Mouse (Mus musculus): Measurements from ENCODE around the gene Ggt6.
"Not testable (repeated sequence)": the region's sequence is repeated elsewhere in the genome, so short reads cannot be mapped to it uniquely, and the experiment has no call there.

Gene Ggt6

DNA sequence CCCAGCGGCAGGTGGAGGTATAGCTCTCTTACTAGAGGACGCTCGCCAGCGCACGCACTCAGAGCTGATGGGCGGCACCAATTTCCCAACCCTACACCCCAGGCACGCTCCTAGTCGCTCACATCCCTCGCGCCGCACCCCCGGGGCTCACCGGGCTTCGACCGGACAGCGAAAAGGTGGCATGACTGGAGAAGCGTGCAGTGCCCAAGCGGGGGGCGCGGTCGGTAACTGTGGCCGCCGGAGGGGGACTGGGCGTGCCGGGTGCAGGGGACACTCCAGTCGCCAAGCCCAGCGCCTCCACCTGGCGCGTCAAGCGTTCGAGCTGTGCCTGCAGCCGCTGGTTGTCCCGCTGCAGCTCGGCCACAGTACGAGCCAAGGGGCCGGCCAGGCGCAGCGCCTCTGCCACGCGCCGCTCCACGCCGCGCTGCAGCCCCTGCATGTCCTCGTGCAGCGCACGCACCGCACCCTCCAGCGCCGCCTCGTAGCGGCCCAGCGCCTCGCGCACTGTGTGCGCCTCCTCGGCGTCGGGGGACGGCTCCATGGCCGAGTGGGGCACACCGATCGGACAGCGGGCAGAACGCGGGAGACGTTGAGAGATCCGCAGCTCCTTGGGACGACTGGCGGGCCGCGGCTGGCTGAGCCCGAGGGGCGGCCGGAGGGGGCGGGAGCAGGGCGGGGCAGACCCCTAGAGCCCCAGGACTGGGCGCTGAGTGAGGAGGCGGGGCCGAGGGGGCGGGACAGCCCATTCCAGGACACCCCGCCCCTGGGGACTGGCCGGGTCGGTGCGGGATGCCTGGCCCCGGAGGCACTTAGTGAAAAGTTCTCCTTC lies 24.0 kb upstream of the Ggt6 start, which contains the start of gene Smtnl2:
Gene Smtnl2 (minus strand): TSS at position 621 of the 829 bp plus-strand sequence.
- peak; percentile 93 for DNase-seq (ENCODE audit: low spot score)

DNA sequence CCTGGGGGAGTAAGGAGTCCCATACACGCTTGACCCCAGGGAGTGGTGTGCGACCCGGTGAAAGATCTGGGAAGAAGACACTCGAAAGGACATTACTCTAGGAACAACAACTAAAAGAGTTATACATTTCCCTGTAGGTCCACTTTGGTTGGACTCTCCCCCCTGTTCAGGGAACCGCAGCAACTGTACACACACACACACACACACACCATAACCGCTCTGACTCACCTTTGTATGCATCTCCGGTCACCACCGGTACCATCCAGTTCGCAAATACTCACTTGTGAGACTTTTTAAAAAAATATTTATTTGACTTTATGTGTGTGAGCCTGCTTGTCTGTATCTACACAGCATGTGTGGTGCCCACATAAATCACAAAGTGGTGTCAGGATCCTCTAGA lies 23.4 kb upstream of the Ggt6 start:
- no peak for DNase-seq (ENCODE audit: low spot score)

DNA sequence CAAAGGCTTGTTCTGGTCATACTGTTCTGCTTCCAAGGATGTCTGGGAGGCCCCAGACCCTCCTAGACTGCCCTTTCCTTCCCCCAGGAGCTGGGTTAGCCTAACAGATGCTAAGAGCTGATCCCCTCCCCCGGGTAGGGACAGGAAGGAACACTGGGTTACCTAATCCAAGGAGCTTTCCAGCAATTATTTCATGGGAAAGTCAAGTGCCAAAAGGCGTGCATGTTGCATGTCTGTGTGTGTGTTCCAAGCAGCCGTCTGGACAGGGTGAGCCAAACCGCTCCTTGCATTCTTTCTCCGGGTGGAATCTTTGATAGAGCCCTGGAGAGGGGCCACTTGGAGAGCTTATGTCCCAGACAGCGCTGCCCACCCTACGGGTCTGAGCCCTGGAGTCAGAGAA lies 22.3 kb upstream of the Ggt6 start:
- peak; percentile 50 for DNase-seq (ENCODE audit: low spot score)

DNA sequence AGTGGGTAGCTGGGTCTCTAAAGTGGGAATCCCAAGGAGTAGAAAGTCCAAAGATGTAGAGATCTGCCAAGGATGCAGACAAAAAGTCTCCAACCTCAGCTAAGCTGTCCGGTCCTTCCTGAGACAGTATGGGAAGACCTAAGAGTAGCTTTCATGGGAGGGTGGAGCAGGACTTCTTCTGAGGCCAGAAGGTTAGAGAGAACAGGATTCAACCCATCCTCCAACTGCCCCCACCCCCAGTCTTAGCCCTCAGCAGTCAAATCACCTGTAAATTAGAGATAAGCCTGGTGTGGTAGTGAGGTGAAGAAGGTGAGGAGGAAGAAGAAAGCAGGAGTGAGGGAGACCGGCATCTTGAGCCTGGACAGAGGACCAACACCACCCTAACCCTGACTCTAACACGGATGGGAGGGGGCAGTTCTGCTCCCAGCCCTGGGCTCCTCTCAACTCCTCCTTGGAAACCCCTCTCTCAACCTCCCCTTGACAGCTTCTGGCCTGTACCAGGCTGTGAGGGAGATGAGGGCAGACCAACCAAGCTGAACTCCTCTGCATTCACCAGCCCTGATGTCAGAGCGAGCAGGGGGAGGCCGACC lies 21.6 kb upstream of the Ggt6 start:
- DNase-seq (ENCODE audit: low spot score), result no peak

DNA sequence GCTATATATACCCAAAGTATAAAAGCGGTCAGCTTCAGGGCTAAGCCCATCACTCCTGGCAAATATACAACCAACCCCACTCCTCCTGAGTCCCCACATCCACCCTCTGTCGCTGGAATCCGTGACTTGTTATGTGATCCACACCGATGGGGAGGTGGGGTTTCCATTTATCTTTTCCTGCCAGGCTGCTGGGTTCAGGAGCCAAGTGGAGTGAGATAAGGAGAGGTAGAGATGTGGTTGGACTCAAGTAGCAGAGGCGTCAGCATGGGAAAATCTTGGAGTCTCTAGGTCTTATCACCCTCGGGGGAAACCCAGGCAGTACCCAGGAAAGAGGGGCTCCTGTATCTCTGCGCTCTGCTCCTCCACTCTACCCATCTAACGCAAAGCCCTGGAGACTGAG lies 20.2 kb upstream of the Ggt6 start:
- DNase-seq (ENCODE audit: low spot score), result no peak

DNA sequence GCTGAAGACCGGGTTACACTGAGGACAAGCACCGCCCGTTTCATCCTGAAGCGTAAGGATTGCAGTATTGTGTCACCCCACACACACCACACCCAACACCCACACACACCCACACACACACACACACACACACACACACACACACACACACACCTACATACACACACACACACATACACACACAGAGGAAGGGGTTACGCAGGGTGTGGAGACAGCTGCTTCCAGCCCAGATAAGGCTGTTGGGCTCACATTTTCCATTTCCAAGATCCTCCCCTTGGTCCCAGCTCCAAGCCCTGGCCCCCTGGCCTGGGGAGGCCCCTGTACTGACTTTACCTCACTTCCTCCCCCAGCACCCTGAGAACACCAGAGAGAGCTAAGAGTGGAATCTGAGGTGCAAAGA lies 18.7 kb upstream of the Ggt6 start:
- DNase-seq (ENCODE audit: low spot score), result no peak

DNA sequence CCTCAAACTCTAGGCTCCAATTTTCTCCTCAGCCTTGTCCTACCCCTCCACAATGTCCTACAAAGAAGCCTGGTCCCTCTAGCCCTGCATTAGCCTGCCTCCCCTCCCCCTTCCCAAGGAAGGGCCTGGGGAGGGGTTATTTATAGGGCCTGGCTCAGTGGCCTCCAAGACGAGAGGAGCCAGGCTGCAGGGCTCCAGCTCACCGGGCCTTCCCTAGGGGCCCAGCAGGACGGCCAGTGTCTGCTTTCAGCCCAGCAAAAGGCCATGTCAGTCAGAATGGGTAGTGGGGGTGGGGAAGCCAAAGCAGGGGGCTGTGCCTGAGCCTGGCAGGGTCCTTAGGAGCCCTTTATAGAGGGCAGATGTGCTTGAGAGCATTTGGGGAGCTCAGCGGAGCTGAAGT lies 17.9 kb upstream of the Ggt6 start:
- no peak for DNase-seq (ENCODE audit: low spot score)

DNA sequence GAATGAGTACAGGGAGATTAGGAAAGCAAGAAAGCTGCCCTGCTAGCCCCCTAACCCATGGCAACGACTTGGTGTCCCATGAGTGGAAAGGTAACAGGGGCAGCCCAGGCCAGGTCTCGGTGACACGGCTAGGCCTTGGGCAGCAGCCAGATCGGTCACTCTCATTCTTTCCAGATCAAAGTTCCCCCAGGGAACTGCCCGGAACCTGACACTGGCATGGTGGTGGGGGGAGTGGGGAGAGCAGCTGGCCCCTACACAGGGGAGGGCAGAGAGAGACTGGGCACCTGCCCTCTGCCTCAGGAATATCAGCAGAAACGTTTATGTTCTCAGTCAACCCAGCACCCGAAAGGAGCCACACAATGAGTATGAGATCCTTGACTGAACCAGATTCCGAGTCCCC lies 17.1 kb upstream of the Ggt6 start:
- DNase-seq (ENCODE audit: low spot score), result no peak

DNA sequence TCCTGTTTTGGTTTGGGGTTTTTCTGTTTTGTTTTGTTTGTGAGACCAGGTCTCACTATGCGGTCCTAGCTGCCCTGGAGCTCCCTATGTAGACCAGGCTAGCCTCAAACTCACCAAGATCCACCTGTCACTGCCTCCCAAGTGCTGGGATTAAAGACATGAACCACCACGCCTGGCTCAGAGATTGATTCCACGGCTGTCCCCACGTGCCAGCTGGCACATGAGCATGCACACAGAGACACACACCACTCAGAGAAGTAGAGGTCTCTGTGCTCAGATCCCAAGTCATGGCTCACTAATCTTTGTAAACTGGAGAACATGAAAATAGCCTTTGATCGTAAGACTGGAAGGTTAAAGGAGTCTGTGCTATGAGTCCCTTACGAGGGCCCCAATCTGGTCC lies 16.3 kb upstream of the Ggt6 start:
- DNase-seq (ENCODE audit: low spot score), result no peak

DNA sequence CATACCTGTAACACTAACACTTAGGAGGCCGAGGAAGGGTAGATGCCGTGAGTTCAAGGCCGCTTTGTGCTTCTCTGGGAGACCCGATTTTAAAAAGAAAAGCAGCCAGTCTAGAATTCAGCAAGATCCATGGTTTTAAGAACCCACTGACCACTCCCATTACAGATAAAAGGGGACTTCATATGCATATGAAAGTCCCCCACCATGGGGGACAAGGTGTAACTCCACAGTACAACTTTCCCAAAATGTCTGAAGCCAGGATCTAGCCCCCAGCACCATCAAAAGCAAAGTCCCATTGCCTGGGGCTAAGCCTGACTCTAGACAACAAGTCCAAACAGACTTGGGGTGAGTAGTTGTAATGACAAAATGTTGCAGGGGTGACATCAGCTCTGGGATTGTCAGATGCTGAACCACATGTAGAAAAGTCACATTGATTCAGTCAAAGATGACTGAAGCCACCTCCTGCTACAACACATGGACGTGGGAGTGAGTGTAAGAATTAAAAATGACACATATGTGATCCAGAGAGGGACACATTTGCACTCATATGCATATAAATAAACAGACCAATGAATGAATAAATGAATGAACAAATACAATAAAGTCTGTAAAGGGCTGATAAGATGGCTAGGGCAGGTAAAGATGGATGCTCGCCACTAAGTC lies 14.7 kb upstream of the Ggt6 start:
- DNase-seq (ENCODE audit: low spot score), result no peak

DNA sequence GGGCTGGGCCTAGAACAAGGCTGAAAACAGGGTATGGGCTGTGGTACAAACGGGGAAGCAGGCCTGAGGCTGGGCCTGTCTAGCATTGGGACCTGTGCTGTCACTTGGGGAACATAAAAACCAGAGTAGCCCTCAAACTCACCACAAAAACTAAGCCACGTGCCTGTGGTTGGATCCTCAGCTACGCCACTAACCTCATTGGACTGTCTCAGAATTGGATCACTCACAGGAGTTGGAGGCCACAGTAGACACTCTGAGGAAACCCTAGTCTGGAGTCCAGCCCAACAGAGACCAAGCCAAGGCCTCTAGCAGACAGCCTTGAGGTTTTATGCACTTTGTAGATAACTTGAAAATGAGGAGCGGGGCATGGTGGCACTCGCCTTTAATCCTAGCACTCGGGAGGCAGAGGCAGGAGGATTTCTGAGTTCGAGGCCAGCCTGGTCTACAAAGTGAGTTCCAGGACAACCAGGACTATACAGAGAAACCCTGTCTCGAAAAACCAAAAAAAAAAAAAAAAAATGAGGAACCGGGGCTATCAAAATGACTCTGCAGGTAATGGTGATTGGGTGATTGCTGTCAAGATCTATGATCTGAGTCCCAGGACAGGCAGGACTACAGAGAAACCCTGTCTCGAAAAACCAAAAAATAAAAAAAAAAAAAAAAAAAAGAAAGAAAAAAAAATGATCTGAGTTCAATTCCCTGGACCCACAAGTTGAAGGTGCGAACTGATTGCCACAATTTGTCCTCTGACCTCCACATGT lies 13.6 kb upstream of the Ggt6 start:
- DNase-seq (ENCODE audit: low spot score), result no peak

DNA sequence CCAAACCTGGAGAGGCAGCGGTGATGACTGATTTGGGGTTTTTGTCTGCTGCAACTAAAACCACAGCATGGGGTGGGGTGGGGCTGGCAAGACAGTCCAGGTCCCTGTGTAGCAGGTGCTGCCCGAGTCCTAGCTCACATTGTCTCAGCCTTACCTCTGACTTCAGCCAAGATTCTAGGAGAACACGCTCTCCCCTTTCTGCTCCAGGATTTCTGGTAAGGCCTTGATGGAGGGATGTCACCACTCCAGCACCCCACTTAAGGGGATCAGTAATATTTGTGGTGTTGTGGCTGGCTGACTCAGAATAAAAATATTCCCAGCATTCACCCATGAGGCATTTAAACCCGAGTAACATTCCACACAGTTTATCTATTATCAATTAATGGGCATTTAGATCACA lies 11.6 kb upstream of the Ggt6 start:
- no peak for DNase-seq (ENCODE audit: low spot score)

DNA sequence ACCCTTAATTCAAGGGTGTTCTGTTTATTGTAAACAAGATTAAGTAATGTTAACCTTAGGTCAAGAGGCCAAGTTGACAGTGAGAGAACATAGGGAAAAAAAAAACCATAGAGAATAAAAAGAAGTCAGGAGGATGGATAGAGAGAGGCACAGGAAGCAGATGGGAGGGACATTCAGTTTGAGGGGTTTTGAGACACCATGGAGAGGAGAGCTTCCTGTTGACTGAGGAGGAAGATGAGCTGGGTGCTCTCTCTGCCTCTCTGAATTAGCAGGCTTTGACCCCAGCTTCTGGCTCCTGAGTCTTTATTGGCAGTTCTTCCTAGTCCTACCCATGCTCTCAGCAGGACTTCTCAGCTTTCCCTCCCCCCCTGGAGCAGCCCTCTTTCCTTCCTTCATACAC lies 10.1 kb upstream of the Ggt6 start:
- no peak for DNase-seq (ENCODE audit: low spot score)

DNA sequence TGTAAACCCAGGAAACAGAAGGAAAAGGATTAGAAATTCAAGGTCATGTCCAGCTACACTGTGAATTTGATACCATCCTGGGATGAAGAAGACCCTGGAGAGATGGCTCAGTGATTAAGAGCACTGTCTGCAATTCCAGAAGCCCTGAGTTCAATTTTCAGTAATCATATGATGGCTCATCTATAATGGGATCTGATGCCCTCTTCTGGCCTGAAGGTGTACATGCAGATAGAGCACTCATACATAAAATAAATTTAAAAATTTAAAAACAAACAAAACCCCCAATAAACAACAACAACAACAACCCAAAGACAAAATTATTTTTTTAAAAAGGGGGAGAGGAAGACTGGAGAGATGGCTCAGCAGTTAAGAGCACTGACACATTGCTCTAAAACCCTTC lies 8.4 kb upstream of the Ggt6 start:
- no peak for DNase-seq (ENCODE audit: low spot score)

DNA sequence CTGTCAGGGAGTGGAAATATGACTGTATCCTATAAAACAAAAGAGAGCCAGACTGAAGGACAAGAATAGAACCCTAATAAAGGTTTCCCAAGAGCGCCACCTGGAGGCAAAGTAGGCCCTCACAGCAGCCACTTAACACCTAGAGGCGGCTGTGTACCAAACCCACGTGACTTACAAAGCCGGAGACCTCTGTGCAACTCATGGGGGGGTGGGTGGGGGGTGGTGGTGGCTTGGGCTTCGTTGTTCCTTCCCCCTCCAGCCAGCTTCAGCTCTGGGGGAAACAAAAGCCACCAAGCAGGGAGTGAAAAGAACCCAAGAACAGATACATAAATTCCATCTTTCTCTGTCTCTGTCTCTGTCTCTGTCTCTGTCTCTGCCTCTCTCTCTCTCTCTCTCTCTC lies 6.6 kb upstream of the Ggt6 start:
- peak; percentile 92 for DNase-seq (ENCODE audit: low spot score)

DNA sequence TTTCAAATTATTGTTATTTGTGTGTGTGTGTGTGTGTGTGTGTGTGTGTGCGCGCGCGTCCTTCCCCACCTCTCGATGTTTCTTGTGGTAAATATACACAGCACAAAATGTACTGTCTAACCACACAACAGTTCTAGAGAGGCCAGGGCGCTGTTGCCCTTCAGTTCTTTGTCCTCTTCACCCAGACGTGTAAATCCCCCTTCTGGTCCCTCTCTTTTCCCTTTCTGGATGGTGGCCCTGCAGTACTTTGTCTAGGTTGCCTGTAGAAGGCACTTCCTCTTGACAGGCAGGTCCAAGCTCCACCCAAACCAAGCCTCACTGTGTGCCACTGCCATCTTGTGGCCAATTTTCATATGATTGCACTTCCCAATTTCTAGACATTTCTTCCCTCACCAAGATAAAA lies 6.0 kb upstream of the Ggt6 start:
- peak; percentile 80 for DNase-seq (ENCODE audit: low spot score)

DNA sequence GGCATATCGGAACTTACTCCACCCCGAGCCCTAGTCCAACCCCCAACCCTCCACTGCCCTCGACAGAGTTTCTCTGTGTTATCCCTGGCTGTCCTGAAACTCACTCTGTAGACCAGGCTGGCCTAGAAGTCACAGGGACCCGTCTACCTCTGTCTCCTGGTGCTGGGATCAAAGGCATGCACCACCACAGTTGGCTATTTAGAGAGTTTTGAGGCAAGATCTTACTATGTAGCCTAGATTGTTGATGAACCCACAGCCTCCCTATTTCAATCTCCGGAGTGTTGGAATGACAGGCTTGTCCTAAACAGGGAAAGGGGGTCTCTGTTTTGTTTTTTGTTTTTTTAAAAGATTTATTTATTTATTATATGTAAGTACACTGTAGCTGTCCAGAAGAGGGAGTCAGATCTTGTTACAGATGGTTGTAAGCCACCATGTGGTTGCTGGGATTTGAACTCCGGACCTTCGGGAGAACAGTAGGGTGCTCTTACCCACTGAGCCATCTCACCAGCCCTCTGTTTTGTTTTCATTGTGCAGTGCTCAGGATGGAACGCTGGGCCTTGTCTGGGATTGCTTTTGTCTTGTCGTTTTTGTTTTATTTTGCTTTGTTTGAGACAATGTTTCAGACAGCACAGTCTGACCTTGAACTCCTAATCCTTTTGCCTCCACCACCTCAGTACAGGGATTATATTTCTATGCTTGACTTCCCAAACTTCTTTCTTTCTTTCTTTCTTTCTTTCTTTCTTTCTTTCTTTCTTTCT lies 4.8 kb upstream of the Ggt6 start:
- DNase-seq (ENCODE audit: low spot score), result not testable (repeated sequence)

DNA sequence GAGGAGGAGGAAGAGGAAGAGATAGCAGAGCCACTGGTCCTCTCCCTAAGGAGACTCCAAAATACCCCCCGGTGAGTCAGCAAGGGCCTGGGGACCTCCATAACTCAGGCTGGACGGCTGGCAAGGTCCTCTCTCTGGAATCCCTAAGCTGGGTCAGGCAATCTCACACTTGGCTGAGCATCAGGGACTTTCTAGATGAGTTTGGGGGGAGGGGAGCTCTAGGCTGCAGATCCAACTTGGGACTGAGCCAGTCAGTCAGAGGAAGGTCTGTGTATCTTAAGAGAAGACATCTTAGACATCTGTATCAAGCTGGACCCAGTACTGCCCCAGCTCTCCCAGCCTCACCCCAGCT lies 344 bp downstream of the Ggt6 start:
- peak; percentile 24 for DNase-seq (ENCODE audit: low spot score)

DNA sequence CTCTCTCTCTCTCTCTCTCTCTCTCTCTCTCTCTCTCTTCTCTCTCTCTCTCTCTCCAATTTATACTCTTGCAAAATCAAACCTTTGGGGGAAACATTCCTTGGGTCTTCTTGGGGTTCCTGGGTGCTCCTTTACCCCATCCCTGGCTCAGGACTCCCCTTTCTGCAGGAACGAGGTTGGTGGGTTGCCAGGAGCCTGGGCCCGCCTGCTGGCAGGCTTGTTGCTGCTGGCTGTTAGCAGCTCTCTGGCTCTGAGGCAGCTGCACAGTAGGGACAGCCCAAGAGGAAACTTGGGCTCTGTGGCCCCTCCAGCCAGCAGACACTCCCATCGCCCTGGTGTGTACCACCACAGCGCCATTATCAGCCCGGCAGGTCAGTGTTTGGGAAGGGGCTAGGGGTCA lies 945 bp downstream of the Ggt6 start:
- DNase-seq (ENCODE audit: low spot score), result peak; percentile 51

DNA sequence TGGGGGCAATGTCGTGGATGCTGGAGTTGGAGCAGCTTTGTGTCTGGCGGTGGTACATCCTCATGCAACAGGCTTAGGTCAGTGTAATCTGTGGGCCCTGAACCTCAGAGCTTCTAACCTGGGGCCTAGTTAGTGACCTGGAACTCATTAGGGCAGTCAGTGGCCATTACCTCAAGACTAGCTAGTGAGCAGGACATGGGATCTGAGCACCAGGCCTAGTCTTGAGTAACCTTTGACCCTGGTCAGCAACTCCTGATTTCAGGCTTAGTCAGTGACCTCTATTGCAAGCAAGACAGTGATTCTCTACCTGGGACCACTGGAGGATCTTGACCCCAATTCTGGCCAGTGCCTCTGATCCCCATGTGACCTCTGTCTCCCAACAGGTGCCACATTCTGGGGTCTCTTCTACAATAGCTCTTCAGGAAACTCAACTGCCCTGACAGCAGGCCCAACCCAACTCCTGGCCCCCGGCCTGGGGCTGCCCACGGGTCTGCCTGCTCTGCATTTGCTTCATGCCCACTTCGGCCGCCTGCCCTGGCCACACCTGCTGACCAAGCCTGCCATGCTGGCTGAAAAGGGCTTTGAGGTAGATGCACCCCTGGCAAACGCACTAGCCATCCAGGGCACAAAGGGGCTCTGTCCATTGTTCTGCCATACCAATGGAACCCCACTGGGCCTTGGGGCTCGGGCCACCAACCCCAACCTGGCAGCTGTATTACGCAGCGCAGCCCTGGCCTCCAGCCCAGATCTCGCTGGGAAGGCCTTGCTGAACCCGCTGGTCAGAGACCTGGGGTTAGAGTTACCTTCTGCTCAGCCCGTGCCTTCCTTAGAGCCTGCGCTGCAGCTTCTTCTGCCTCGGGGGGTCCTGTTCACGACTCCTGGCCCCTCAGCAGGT lies 1.7 kb downstream of the Ggt6 start:
- DNase-seq (ENCODE audit: low spot score), result no peak

DNA sequence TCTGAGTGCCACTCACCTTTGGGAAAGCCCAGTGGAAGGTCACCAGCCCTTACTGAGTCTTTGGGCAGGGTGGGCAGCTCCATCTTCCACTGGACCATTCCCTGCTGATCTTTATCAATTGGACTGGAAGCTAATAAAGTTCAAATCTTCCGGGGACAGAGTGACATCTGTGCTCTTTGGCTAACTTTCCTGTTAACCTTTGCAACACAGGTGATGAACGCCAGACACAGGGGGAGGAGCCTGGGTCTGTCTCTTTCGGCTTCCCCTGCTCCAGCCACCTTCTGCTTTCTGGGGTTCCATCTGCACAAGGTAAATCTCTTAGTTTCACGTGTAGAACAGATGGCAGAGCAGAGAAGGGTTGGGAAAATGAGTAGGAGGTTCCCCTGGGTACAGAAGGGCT lies 3.1 kb downstream of the Ggt6 start:
- DNase-seq (ENCODE audit: low spot score), result no peak
